Mouse (Mus musculus): ENCODE results near the gene Pklr. TPM values are rescaled to one million over a fixed set of nuclear protein-coding genes. Genes with fewer than 3 reads are reported as not detected.

Gene Pklr
- polyA plus RNA-seq (2012; rRNA removed) (0.27 and 0.50 TPM in 2 replicates), polyA plus RNA-seq (2014; fragmentation: Nextera tagmentation; extraction: Ambion mirVana) (0.14 and 0.23 TPM in 2 replicates)

- Histone ChIP-seq H3K9ac (ENCODE audit: low read depth, low read length, severe bottlenecking) (no peak within 1 kb of the TSS), H3K4me3 (replicated peaks; ENCODE audit: low read length) (no peak within 1 kb of the TSS), H3K4me1 (ENCODE audit: control insufficient read depth, insufficient read depth, low read length) (no peaks in the 10 kb centered on the region; the same call in 1 of the 2 replicates), H3K27me3 (ENCODE audit: control insufficient read depth, insufficient read depth, low read length) (no peaks in the 10 kb centered on the region), H3K4me2 (replicated peaks; ENCODE audit: low read depth, low read length, severe bottlenecking) (no peak within 1 kb of the TSS), H3K36me3 (ENCODE audit: control insufficient read depth, insufficient read depth, low read length) (no peaks in the 10 kb centered on the region), H3K27ac (replicated peaks; ENCODE audit: low read depth, low read length) (no peak within 1 kb of the TSS), H3K9me3 (ENCODE audit: control insufficient read depth, low read length) (no peaks in the 10 kb centered on the region)
- no peak for DNase-seq (ENCODE audit: low spot score)
- TF ChIP-seq POLR2A (IDR thresholded peaks at IDR 0.05; ENCODE audit: borderline replicate concordance, extremely low read depth, insufficient read depth, insufficient read length), result no peak
- no peak for ATAC-seq (ENCODE audit: low FRiP score, low read depth)
- WGBS, result 67% methylated on average over 3 of the region's 3 CpGs
Observed at GRCm38 (mm10) chr3:89135958-89136357, at the start of gene Pklr. Pklr (plus strand) TSS chr3:89136142.

GRCm38 (mm10) chr3:89087338-89088110 is 48.4 kb upstream of the Pklr start:
- ATAC-seq (ENCODE audit: low FRiP score, low read depth) (no peak), DNase-seq (ENCODE audit: low spot score) (peak; percentile 76)
- Histone ChIP-seq H3K4me1 (ENCODE audit: control insufficient read depth, insufficient read depth, low read length) (peaks cover 28% of the 10 kb centered on the region), H3K27ac (replicated peaks; ENCODE audit: low read depth, low read length) (peak overlapping the region; percentile 28), H3K36me3 (ENCODE audit: control insufficient read depth, insufficient read depth, low read length) (peaks cover 20% of the 10 kb centered on the region), H3K4me3 (replicated peaks; ENCODE audit: low read length) (peak overlapping the region; percentile 5; the same call in 1 of the 2 replicates), H3K4me2 (replicated peaks; ENCODE audit: low read depth, low read length, severe bottlenecking) (peak overlapping the region; percentile 33), H3K9me3 (ENCODE audit: control insufficient read depth, low read length) (no peaks in the 10 kb centered on the region), H3K27me3 (ENCODE audit: control insufficient read depth, insufficient read depth, low read length) (peaks cover 4% of the 10 kb centered on the region; the same call in 1 of the 2 replicates), H3K9ac (ENCODE audit: low read depth, low read length, severe bottlenecking) (peak overlapping the region; percentile 31; the same call in 1 of the 2 replicates)
- no peak for TF ChIP-seq POLR2A (IDR thresholded peaks at IDR 0.05; ENCODE audit: borderline replicate concordance, extremely low read depth, insufficient read depth, insufficient read length)
- 16% methylated on average over 18 of the region's 21 CpGs for WGBS

DNA sequence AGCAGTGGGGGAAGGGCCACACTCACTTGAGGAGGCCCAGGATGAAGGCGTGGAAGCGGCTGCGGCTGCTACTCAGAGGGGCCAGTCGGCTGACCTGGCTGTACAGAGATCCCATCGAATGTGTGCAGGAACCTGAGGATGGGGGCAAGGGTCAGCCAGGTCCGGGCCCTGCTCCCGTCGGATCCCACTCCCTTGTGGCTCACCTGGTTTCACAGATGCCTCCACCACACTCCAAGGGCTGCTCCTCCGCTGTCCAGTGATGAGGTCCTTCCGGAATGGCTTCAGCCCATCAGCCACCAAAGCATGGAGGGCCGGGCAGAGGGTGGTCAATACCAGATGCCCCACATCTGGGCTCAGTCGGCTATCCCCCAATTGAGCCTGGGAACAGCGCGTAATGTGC is 47.0 kb upstream of the Pklr start:
- Histone ChIP-seq H3K4me2 (replicated peaks; ENCODE audit: low read depth, low read length, severe bottlenecking) (peak overlapping the region; percentile 100), H3K9me3 (ENCODE audit: control insufficient read depth, low read length) (no peaks in the 10 kb centered on the region), H3K27ac (replicated peaks; ENCODE audit: low read depth, low read length) (no peak overlapping the region), H3K4me1 (ENCODE audit: control insufficient read depth, insufficient read depth, low read length) (peaks cover 36% of the 10 kb centered on the region), H3K36me3 (ENCODE audit: control insufficient read depth, insufficient read depth, low read length) (peaks cover 19% of the 10 kb centered on the region), H3K27me3 (ENCODE audit: control insufficient read depth, insufficient read depth, low read length) (peaks cover 8% of the 10 kb centered on the region; the same call in 1 of the 2 replicates), H3K4me3 (replicated peaks; ENCODE audit: low read length) (peak overlapping the region; percentile 69), H3K9ac (ENCODE audit: low read depth, low read length, severe bottlenecking) (0 out of 2 replicates have a peak overlapping the region, but pooled peaks have one; percentile 66)
- DNase-seq (ENCODE audit: low spot score), result no peak
- no peak for TF ChIP-seq POLR2A (IDR thresholded peaks at IDR 0.05; ENCODE audit: borderline replicate concordance, extremely low read depth, insufficient read depth, insufficient read length)
- ATAC-seq (ENCODE audit: low FRiP score, low read depth), result no peak
- 54% methylated on average over 14 of the region's 14 CpGs for WGBS

DNA sequence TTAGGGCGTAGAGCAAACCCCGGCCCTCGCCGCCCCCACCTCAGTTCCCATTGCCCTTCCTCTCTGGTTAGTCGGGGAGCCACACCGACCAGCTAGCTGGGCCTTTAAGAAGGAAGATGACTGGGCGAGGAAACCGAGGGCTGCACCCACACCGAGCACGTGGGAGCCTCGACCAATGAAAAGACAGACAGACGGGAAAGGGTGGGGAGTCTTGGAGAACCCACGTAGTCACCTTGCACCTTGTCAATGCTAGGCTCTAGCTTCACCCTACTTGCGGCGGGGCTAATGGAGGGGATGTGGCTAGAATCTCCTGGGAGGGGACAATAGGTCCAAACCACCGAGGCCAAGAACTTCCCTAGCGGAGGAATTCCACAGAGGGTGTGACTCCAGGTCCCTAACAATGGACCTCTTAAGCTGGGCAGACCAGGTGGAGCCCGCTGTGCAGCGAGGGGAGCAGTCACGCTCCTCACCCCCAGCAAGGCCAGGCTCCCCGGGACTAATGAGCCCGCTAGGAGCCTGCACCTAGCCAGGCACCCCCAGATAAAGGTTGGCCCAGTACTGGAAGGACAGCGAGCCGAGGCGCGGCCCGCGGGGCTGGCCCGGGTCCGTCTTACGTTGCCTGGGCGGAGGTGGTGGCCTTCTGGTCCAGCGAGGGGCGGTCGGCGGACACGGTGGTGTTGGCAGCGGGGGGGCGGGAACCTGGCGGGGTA is 45.9 kb upstream of the Pklr start:
- WGBS, result 2% methylated on average over 30 of the region's 40 CpGs
- TF ChIP-seq POLR2A (IDR thresholded peaks at IDR 0.05; ENCODE audit: borderline replicate concordance, extremely low read depth, insufficient read depth, insufficient read length), result peak; percentile 22; the same call in 1 of the 2 replicates
- peak overlapping the region; percentile 69 for H3K4me3 ChIP-seq (replicated peaks; ENCODE audit: low read length)
- H3K27me3 ChIP-seq (ENCODE audit: control insufficient read depth, insufficient read depth, low read length), result peaks cover 8% of the 10 kb centered on the region; the same call in 1 of the 2 replicates
- DNase-seq (ENCODE audit: low spot score), result peak; percentile 88
- peaks cover 17% of the 10 kb centered on the region for H3K36me3 ChIP-seq (ENCODE audit: control insufficient read depth, insufficient read depth, low read length)
- H3K27ac ChIP-seq (replicated peaks; ENCODE audit: low read depth, low read length), result peak overlapping the region; percentile 87
- no peaks in the 10 kb centered on the region for H3K9me3 ChIP-seq (ENCODE audit: control insufficient read depth, low read length)
- H3K4me1 ChIP-seq (ENCODE audit: control insufficient read depth, insufficient read depth, low read length), result peaks cover 36% of the 10 kb centered on the region
- peak overlapping the region; percentile 100 for H3K4me2 ChIP-seq (replicated peaks; ENCODE audit: low read depth, low read length, severe bottlenecking)
- ATAC-seq (ENCODE audit: low FRiP score, low read depth), result peak; percentile 81
- H3K9ac ChIP-seq (ENCODE audit: low read depth, low read length, severe bottlenecking), result peak overlapping the region; percentile 66

Data from limb, embryonic 14.5 days (tissue).